Mouse (Mus musculus): ENCODE results near the gene Barhl1. TPM values are rescaled to one million over a fixed set of nuclear protein-coding genes. Genes with fewer than 3 reads are reported as not detected.

Barhl1 gene
- total RNA-seq (2014; fragmentation: Nextera tagmentation) (not detected in 2 replicates), total RNA-seq (2017) (0.11 TPM in 1 of 2 replicates, not detected in the other), polyA plus RNA-seq (2012) (0.07 TPM in 1 of 2 replicates, not detected in the other)

DNA sequence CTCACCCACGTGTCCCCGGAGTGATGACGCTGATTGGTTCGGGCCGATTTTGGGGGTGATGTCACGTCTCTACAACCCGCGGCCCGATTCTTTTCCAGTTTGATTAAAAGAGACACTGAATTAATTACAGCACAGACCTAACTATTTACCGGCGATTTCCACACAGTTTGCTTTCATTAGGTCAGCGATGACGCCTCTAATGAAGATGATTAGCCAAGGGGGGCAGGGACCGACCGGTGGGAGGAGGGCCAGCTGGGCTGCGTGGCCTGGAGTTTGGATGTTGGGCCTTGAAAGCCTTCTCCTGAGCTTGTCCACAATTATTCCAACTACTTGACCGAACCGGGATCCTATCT, at the start of gene Barhl1:
Gene Barhl1, minus strand, starts transcription at position 156 of the 353 bp plus-strand sequence.
- peaks cover 20% of the 10 kb centered on the region for H3K9me3 ChIP-seq (replicated peaks)
- no peak for ATAC-seq (ENCODE audit: extremely low read depth, insufficient number of reproducible peaks, low FRiP score, poor library complexity, severe bottlenecking)
- no peaks in the 10 kb centered on the region for H3K4me1 ChIP-seq (ENCODE audit: insufficient read depth, low read depth, low read length)
- H3K36me3 ChIP-seq (replicated peaks) = peaks cover 6% of the 10 kb centered on the region
- DNase-seq (ENCODE audit: low spot score) = no peak
- H3K27me3 ChIP-seq (ENCODE audit: insufficient read depth, low read length) = peaks cover 5% of the 10 kb centered on the region; the same call in 1 of the 2 replicates
- TF ChIP-seq TAL1 (conservative IDR thresholded peaks at IDR 0.05; ENCODE audit: low read depth, low read length) (no peak), CTCF (IDR thresholded peaks at IDR 0.05; ENCODE audit: low read depth, low read length) (no peak), POLR2AphosphoS5 (IDR thresholded peaks at IDR 0.05; ENCODE audit: insufficient replicate concordance, low read depth, low read length) (no peak), GATA1 (IDR thresholded peaks at IDR 0.05; ENCODE audit: borderline replicate concordance, low read length) (no peak), GATA2 (IDR thresholded peaks at IDR 0.05; ENCODE audit: borderline replicate concordance, low read depth, low read length) (no peak)
- no peak within 1 kb of the TSS for H3K4me3 ChIP-seq (ENCODE audit: low read depth, low read length)

DNA sequence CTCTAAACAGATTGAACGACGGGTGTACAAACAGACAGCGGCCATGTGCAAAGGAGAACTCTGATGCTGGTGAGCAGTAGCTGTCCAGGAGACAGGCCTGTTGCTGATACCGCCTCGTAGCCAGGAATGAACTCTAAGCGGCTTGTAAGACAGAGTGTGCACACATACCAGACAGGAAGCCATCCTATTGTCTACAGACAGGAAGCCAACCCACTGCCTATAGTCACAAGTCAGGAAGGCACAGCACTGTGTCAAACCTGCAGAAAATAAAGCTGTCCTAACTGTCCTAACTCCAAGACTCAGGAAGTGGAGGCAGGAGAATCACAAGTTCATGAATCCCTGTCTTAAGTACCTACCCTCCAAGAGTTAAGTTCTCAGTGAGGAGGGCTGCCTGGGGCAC, 47.1 kb upstream of the Barhl1 start:
- H3K4me1 ChIP-seq (ENCODE audit: insufficient read depth, low read depth, low read length) = no peaks in the 10 kb centered on the region
- no peaks in the 10 kb centered on the region for H3K36me3 ChIP-seq (replicated peaks)
- DNase-seq (ENCODE audit: low spot score) (no peak), ATAC-seq (ENCODE audit: extremely low read depth, insufficient number of reproducible peaks, low FRiP score, poor library complexity, severe bottlenecking) (no peak)
- no peak for TF ChIP-seq POLR2AphosphoS5 (IDR thresholded peaks at IDR 0.05; ENCODE audit: insufficient replicate concordance, low read depth, low read length)
- no peak for TF ChIP-seq GATA2 (IDR thresholded peaks at IDR 0.05; ENCODE audit: borderline replicate concordance, low read depth, low read length)
- no peak for TF ChIP-seq CTCF (IDR thresholded peaks at IDR 0.05; ENCODE audit: low read depth, low read length)
- TF ChIP-seq TAL1 (conservative IDR thresholded peaks at IDR 0.05; ENCODE audit: low read depth, low read length) = no peak
- no peak for TF ChIP-seq GATA1 (IDR thresholded peaks at IDR 0.05; ENCODE audit: borderline replicate concordance, low read length)
- H3K27me3 ChIP-seq (ENCODE audit: insufficient read depth, low read length) = peaks cover 29% of the 10 kb centered on the region
- no peaks in the 10 kb centered on the region for H3K9me3 ChIP-seq (replicated peaks)
- no peak overlapping the region for H3K4me3 ChIP-seq (ENCODE audit: low read depth, low read length)

DNA sequence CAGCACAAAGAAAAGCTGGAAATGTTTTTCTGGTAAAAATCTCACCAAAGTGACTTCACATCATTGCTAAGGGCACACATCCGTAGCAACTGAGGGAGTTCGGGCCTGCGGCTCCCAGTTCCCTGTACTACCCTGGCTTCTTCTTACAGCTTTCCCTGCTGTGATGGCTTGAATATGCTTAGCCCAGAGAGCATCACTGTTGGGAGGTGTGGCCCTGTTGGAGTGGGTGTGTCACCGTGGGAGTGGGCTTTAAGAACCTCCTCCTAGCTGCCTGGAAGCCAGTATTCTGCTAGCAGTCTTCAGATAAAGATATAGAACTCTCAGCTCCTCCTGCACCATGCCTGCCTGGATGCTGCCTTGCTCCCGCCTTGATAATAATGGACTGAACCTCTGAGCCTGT, 45.2 kb upstream of the Barhl1 start:
- ATAC-seq (ENCODE audit: extremely low read depth, insufficient number of reproducible peaks, low FRiP score, poor library complexity, severe bottlenecking) (no peak), DNase-seq (ENCODE audit: low spot score) (no peak)
- no peaks in the 10 kb centered on the region for H3K9me3 ChIP-seq (replicated peaks)
- H3K27me3 ChIP-seq (ENCODE audit: insufficient read depth, low read length) = peaks cover 25% of the 10 kb centered on the region
- H3K4me1 ChIP-seq (ENCODE audit: insufficient read depth, low read depth, low read length) = no peaks in the 10 kb centered on the region
- H3K4me3 ChIP-seq (ENCODE audit: low read depth, low read length) = no peak overlapping the region
- TF ChIP-seq GATA1 (IDR thresholded peaks at IDR 0.05; ENCODE audit: borderline replicate concordance, low read length) (no peak), GATA2 (IDR thresholded peaks at IDR 0.05; ENCODE audit: borderline replicate concordance, low read depth, low read length) (no peak), TAL1 (conservative IDR thresholded peaks at IDR 0.05; ENCODE audit: low read depth, low read length) (no peak), POLR2AphosphoS5 (IDR thresholded peaks at IDR 0.05; ENCODE audit: insufficient replicate concordance, low read depth, low read length) (no peak), CTCF (IDR thresholded peaks at IDR 0.05; ENCODE audit: low read depth, low read length) (no peak)
- H3K36me3 ChIP-seq (replicated peaks) = no peaks in the 10 kb centered on the region

DNA sequence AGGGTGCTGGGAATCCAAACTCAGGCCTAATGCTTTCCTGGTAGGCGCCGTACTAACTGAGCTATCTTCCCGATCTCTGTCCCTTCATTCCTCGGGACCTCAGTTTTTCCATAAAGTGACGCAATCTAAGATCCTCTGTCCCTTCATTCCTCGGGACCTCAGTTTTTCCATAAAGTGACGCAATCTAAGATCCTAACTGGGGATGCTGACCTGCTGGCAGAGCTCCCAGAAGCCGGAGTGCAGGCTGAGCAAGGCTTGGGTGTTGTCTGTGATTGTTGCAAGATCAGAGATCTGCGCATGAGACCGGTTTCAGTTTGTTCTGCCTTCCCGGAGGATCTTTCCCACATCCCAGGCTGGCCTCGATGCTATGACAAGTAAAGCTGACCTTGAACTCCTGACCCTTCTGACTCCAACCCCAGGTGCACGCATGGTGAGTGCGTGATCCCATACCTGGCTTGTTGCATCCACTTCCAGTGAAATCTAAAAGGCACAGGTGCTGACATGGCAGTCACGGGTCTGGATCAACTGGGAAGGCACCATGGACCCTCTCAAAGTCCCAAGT, 44.6 kb upstream of the Barhl1 start:
- Histone ChIP-seq H3K9me3 (replicated peaks) (no peaks in the 10 kb centered on the region), H3K4me1 (ENCODE audit: insufficient read depth, low read depth, low read length) (no peaks in the 10 kb centered on the region), H3K4me3 (ENCODE audit: low read depth, low read length) (no peak overlapping the region), H3K27me3 (ENCODE audit: insufficient read depth, low read length) (peaks cover 23% of the 10 kb centered on the region), H3K36me3 (replicated peaks) (no peaks in the 10 kb centered on the region)
- no peak for DNase-seq (ENCODE audit: low spot score)
- ATAC-seq (ENCODE audit: extremely low read depth, insufficient number of reproducible peaks, low FRiP score, poor library complexity, severe bottlenecking) = no peak
- TF ChIP-seq GATA2 (IDR thresholded peaks at IDR 0.05; ENCODE audit: borderline replicate concordance, low read depth, low read length) (no peak), TAL1 (conservative IDR thresholded peaks at IDR 0.05; ENCODE audit: low read depth, low read length) (no peak), CTCF (IDR thresholded peaks at IDR 0.05; ENCODE audit: low read depth, low read length) (no peak), GATA1 (IDR thresholded peaks at IDR 0.05; ENCODE audit: borderline replicate concordance, low read length) (no peak), POLR2AphosphoS5 (IDR thresholded peaks at IDR 0.05; ENCODE audit: insufficient replicate concordance, low read depth, low read length) (no peak)

DNA sequence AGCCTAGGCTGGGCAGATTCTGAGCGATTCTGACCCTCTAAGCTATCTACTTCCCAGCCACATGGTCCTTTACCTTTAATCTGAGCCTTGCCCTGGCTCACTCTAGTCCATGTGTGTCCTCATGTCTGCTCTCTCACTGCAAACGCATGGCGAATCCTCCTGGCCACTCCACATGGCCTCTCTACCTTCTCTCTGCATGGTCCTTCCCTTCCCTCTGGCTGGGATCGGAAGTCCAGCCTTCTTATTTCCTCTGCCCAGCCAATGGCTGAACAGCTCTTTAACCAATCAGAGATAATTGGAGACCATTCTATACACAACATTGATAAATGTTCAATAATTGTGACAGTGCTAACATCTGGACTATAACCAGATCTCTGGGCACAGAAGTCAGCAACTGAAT, 40.4 kb upstream of the Barhl1 start:
- peaks cover 10% of the 10 kb centered on the region for H3K27me3 ChIP-seq (ENCODE audit: insufficient read depth, low read length)
- TF ChIP-seq TAL1 (conservative IDR thresholded peaks at IDR 0.05; ENCODE audit: low read depth, low read length) (no peak), POLR2AphosphoS5 (IDR thresholded peaks at IDR 0.05; ENCODE audit: insufficient replicate concordance, low read depth, low read length) (no peak), GATA1 (IDR thresholded peaks at IDR 0.05; ENCODE audit: borderline replicate concordance, low read length) (no peak)
- no peak overlapping the region for H3K4me3 ChIP-seq (ENCODE audit: low read depth, low read length)
- H3K4me1 ChIP-seq (ENCODE audit: insufficient read depth, low read depth, low read length) = no peaks in the 10 kb centered on the region
- H3K36me3 ChIP-seq (replicated peaks) = no peaks in the 10 kb centered on the region
- ATAC-seq (ENCODE audit: extremely low read depth, insufficient number of reproducible peaks, low FRiP score, poor library complexity, severe bottlenecking) = no peak
- no peak for DNase-seq (ENCODE audit: low spot score)
- H3K9me3 ChIP-seq (replicated peaks) = no peaks in the 10 kb centered on the region

DNA sequence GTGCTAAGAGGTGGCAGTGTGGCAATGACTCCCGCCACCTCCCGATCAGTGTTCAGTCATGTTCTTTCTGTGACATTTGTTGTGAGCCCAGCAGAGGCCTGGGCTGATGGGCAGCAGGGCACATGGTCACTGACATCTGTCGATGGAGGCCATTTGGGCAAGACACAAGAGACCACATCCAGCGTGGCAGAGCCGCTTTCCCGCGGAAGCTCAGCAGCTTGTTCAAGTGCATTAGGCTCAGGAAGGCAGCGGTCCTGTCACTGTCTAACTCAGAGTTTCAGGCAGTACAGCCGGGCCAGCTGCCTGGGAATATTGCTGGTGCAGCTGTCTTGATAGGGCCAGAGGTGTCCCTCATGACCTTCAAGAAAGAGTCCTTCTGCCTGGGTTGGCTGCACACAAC, 38.1 kb upstream of the Barhl1 start:
- Histone ChIP-seq H3K36me3 (replicated peaks) (no peaks in the 10 kb centered on the region), H3K4me3 (ENCODE audit: low read depth, low read length) (no peak overlapping the region), H3K9me3 (replicated peaks) (no peaks in the 10 kb centered on the region), H3K27me3 (ENCODE audit: insufficient read depth, low read length) (peaks cover 7% of the 10 kb centered on the region), H3K4me1 (ENCODE audit: insufficient read depth, low read depth, low read length) (no peaks in the 10 kb centered on the region)
- TF ChIP-seq TAL1 (conservative IDR thresholded peaks at IDR 0.05; ENCODE audit: low read depth, low read length) (no peak), POLR2AphosphoS5 (IDR thresholded peaks at IDR 0.05; ENCODE audit: insufficient replicate concordance, low read depth, low read length) (no peak), GATA2 (IDR thresholded peaks at IDR 0.05; ENCODE audit: borderline replicate concordance, low read depth, low read length) (no peak), GATA1 (IDR thresholded peaks at IDR 0.05; ENCODE audit: borderline replicate concordance, low read length) (no peak), CTCF (IDR thresholded peaks at IDR 0.05; ENCODE audit: low read depth, low read length) (no peak)
- no peak for ATAC-seq (ENCODE audit: extremely low read depth, insufficient number of reproducible peaks, low FRiP score, poor library complexity, severe bottlenecking)
- DNase-seq (ENCODE audit: low spot score) = no peak
